Mouse (Mus musculus): Measurements from ENCODE around the gene Lars2. TPM values are rescaled to one million over a fixed set of nuclear protein-coding genes. Genes with fewer than 3 reads are reported as not detected.
"Not testable (repeated sequence)": the region's sequence is repeated elsewhere in the genome, so short reads cannot be mapped to it uniquely, and the experiment has no call there.

Gene Lars2
- polyA plus RNA-seq, 1 experiment from 2014 or later, result 1,655 TPM

DNA sequence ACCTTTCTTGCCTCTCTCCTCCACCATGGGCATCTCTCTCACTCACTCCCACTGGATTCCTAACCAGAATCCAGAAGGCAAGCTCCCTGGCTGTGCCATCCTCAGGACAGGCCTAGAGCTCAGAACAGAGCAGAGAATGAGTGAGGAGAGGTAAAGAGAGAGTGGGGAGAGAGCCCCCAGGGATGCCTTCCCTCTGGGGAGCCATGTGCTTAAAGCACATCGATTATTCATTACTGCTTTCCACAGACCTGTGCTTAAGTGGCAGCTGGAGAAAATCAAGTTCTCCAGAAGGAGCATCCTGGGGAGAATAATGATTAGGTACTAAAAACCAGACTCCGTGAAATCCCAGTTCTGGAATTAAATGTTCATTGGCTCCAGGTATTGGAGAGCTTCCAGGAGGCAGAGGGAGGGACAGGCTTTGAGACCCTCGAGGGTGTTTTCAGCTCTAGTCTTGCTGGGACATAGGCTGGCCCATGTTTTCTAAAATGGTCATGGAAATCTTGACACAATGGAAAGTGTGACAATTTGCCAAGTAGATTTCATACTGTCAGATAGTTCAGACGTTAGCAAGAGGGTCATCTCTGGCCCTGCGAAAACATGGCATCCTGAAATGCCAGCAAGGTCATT is 31.6 kb upstream of the Lars2 start:
- 52% methylated on average over 5 of the region's 5 CpGs for WGBS
- no peaks in the 10 kb centered on the region for H3K36me3 ChIP-seq (ENCODE audit: control insufficient read depth, insufficient read depth)
- no peaks in the 10 kb centered on the region for H3K27me3 ChIP-seq (replicated peaks; ENCODE audit: control insufficient read depth, insufficient read depth, low read length)
- no peak for TF ChIP-seq CTCF (IDR thresholded peaks at IDR 0.05; ENCODE audit: low read depth)
- H3K9me3 ChIP-seq (ENCODE audit: control insufficient read depth), result no peaks in the 10 kb centered on the region
- no peak overlapping the region for H3K4me3 ChIP-seq (ENCODE audit: low read depth, low read length)
- no peak overlapping the region for H3K27ac ChIP-seq (ENCODE audit: low read depth, low read length)
- no peaks in the 10 kb centered on the region for H3K4me1 ChIP-seq (replicated peaks; ENCODE audit: control insufficient read depth, insufficient read depth, low read length)
- no peak overlapping the region for H3K9ac ChIP-seq (ENCODE audit: low read depth, low read length)
- no peak overlapping the region for H3K4me2 ChIP-seq (replicated peaks; ENCODE audit: low read depth)
- no peak for ATAC-seq

DNA sequence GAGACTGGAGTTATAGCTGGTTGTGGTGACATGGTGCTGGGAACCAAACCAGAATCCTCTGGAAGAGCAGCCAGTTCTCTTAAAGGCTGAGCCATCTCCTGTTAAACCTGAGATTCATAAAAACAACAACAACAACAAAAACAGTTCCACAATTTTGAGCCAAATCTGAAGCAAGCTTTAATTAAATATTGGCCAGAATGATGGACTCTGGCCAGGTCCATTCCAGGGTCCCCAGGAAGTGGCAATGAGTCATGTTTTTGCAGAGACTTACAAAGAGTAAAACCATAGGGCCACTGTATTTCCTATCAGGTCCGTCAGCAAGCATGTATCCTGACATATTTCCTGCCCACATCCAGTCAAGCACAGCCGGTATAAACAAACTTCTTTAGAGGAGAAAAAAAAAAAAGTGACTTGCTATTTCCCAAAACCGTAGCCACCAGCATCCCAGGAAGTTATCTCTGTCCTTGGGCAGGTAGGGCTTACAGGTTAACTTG is 27.0 kb upstream of the Lars2 start:
- ATAC-seq, result no peak

DNA sequence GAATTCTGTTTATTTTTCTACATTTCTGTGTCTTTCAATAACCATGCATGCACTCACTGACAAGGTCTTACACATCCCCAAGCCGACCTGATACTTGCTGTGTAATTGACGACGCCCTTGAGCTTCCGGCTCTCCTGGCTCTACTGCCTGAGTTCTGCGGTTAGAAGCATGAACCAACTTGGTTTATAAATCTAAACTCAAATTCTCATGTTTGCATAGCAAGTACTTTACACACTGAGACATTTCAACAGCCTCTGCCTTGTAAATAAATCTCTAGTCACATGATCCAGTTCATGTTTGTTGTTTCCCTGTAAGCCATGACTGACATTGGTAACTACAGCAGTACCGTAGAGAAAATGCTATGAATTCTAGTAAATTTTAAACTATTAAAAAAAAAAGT is 25.5 kb upstream of the Lars2 start:
- no peaks in the 10 kb centered on the region for H3K27me3 ChIP-seq (replicated peaks; ENCODE audit: control insufficient read depth, insufficient read depth, low read length)
- no peak for ATAC-seq
- no peak for TF ChIP-seq CTCF (IDR thresholded peaks at IDR 0.05; ENCODE audit: low read depth)
- H3K4me1 ChIP-seq (replicated peaks; ENCODE audit: control insufficient read depth, insufficient read depth, low read length), result no peaks in the 10 kb centered on the region
- no peak overlapping the region for H3K9ac ChIP-seq (ENCODE audit: low read depth, low read length)
- no peaks in the 10 kb centered on the region for H3K9me3 ChIP-seq (ENCODE audit: control insufficient read depth)
- H3K36me3 ChIP-seq (ENCODE audit: control insufficient read depth, insufficient read depth), result no peaks in the 10 kb centered on the region
- H3K27ac ChIP-seq (ENCODE audit: low read depth, low read length), result no peak overlapping the region
- no peak overlapping the region for H3K4me3 ChIP-seq (ENCODE audit: low read depth, low read length)
- H3K4me2 ChIP-seq (replicated peaks; ENCODE audit: low read depth), result no peak overlapping the region
- WGBS, result 39% methylated on average over 6 of the region's 6 CpGs

More for the DNA sequence above, 27.0 kb upstream of the Lars2 start:
- Histone ChIP-seq H3K9ac (ENCODE audit: low read depth, low read length) (no peak overlapping the region), H3K9me3 (ENCODE audit: control insufficient read depth) (no peaks in the 10 kb centered on the region), H3K4me1 (replicated peaks; ENCODE audit: control insufficient read depth, insufficient read depth, low read length) (no peaks in the 10 kb centered on the region), H3K36me3 (ENCODE audit: control insufficient read depth, insufficient read depth) (no peaks in the 10 kb centered on the region), H3K4me3 (ENCODE audit: low read depth, low read length) (no peak overlapping the region), H3K27ac (ENCODE audit: low read depth, low read length) (no peak overlapping the region), H3K4me2 (replicated peaks; ENCODE audit: low read depth) (no peak overlapping the region), H3K27me3 (replicated peaks; ENCODE audit: control insufficient read depth, insufficient read depth, low read length) (no peaks in the 10 kb centered on the region)
- TF ChIP-seq CTCF (IDR thresholded peaks at IDR 0.05; ENCODE audit: low read depth), result no peak
- 49% methylated on average over 3 of the region's 3 CpGs for WGBS

DNA sequence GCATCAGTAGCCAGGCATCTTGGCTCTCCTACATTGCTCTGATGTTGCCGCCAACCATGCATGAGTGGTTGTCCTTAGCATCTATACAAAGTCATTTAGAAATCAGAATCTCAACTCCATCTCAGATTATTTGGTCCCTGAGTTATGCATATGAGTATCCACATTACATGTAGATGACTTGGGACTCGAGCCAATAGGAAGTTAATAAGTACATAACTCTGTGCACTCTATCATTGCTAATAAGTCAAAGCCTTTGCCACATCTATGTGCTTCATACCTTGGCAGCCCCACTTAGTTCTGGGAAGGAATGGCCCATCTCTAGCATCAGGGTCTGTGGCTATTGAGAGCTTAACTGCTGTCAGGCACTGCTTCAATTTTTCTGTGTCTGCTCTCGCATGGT is 23.7 kb upstream of the Lars2 start:
- H3K36me3 ChIP-seq (ENCODE audit: control insufficient read depth, insufficient read depth), result no peaks in the 10 kb centered on the region
- 62% methylated on average over 3 of the region's 3 CpGs for WGBS
- H3K9ac ChIP-seq (ENCODE audit: low read depth, low read length), result no peak overlapping the region
- H3K4me3 ChIP-seq (ENCODE audit: low read depth, low read length), result no peak overlapping the region
- H3K27me3 ChIP-seq (replicated peaks; ENCODE audit: control insufficient read depth, insufficient read depth, low read length), result no peaks in the 10 kb centered on the region
- H3K4me1 ChIP-seq (replicated peaks; ENCODE audit: control insufficient read depth, insufficient read depth, low read length), result no peaks in the 10 kb centered on the region
- ATAC-seq, result no peak
- TF ChIP-seq CTCF (IDR thresholded peaks at IDR 0.05; ENCODE audit: low read depth), result no peak
- no peaks in the 10 kb centered on the region for H3K9me3 ChIP-seq (ENCODE audit: control insufficient read depth)
- no peak overlapping the region for H3K27ac ChIP-seq (ENCODE audit: low read depth, low read length)
- no peak overlapping the region for H3K4me2 ChIP-seq (replicated peaks; ENCODE audit: low read depth)

DNA sequence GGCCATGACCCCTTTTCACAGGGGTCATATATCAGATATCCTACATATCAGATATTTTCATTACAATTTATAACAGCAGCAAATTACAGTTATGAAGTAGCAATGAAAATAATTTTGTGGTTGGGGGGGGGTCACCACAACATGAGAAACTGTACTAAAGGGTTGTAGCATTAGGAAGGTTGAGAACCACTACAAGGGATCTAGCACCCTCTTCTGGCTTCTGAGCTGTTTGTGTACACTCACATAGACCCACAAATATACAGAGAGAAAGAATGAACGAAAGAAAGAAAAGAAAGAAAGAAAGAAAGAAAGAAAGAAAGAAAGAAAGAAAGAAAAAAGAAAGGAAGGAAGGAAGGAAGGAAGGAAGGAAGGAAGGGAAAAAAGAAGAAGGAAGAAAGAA is 17.4 kb upstream of the Lars2 start:
- not testable (repeated sequence) for ATAC-seq; H3K4me1 ChIP-seq (replicated peaks; ENCODE audit: control insufficient read depth, insufficient read depth, low read length); H3K27ac ChIP-seq (ENCODE audit: low read depth, low read length); H3K9ac ChIP-seq (ENCODE audit: low read depth, low read length); H3K36me3 ChIP-seq (ENCODE audit: control insufficient read depth, insufficient read depth); H3K4me2 ChIP-seq (replicated peaks; ENCODE audit: low read depth); H3K4me3 ChIP-seq (ENCODE audit: low read depth, low read length); H3K9me3 ChIP-seq (ENCODE audit: control insufficient read depth); H3K27me3 ChIP-seq (replicated peaks; ENCODE audit: control insufficient read depth, insufficient read depth, low read length)
- 93% methylated on average over 1 of the region's 1 CpGs for WGBS

DNA sequence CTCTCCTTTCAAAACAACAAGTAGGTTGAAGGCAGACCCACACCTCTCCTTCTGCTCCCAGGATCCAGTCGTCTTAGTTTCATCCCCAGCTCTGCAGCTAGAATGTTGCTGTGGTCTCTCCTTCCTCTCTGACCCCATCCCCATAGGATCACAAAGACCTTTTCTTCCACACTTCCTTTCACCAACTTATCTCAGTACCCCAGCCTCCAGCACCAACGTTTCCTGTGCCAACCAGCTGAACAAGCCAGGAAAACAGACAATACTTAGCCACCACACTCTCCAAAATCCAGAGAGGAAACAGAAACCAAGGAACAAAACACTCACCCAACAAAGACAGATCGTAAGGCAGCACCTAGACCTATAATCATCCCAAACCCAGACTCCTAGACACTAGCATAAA is 6.7 kb upstream of the Lars2 start:
- Histone ChIP-seq H3K4me2 (replicated peaks; ENCODE audit: low read depth) (no peak overlapping the region), H3K27me3 (replicated peaks; ENCODE audit: control insufficient read depth, insufficient read depth, low read length) (no peaks in the 10 kb centered on the region), H3K4me3 (ENCODE audit: low read depth, low read length) (no peak overlapping the region), H3K27ac (ENCODE audit: low read depth, low read length) (no peak overlapping the region), H3K36me3 (ENCODE audit: control insufficient read depth, insufficient read depth) (no peaks in the 10 kb centered on the region), H3K9me3 (ENCODE audit: control insufficient read depth) (no peaks in the 10 kb centered on the region), H3K4me1 (replicated peaks; ENCODE audit: control insufficient read depth, insufficient read depth, low read length) (no peaks in the 10 kb centered on the region), H3K9ac (ENCODE audit: low read depth, low read length) (no peak overlapping the region)
- ATAC-seq, result no peak
- 74% methylated on average over 3 of the region's 3 CpGs for WGBS
- TF ChIP-seq CTCF (IDR thresholded peaks at IDR 0.05; ENCODE audit: low read depth), result no peak

DNA sequence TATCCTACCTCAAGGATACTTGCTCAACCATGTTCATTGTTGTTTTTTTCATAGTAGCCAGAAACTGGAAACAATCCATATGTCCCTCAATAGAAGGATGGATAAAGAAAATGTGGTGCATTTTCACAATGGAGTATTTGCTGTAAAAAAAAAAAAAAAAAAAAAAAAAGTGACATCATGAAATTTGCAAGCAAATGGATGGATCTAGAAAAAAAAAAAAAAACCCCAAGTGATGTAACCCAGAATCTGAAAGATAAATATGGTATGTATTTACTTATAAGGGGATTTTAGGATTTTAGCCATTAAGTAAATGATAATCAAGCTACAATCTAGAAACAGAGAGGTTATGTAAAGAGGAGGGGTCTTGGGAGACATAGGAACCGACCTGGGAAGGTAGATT is 1.4 kb upstream of the Lars2 start:
- H3K9ac ChIP-seq (ENCODE audit: low read depth, low read length), result no peak overlapping the region
- no peak for ATAC-seq
- WGBS, result 74% methylated on average over 1 of the region's 1 CpGs
- H3K4me2 ChIP-seq (replicated peaks; ENCODE audit: low read depth), result no peak overlapping the region
- H3K9me3 ChIP-seq (ENCODE audit: control insufficient read depth), result no peaks in the 10 kb centered on the region
- TF ChIP-seq CTCF (IDR thresholded peaks at IDR 0.05; ENCODE audit: low read depth), result no peak
- no peak overlapping the region for H3K4me3 ChIP-seq (ENCODE audit: low read depth, low read length)
- no peaks in the 10 kb centered on the region for H3K27me3 ChIP-seq (replicated peaks; ENCODE audit: control insufficient read depth, insufficient read depth, low read length)
- no peaks in the 10 kb centered on the region; the same call in 1 of the 2 replicates for H3K4me1 ChIP-seq (replicated peaks; ENCODE audit: control insufficient read depth, insufficient read depth, low read length)
- H3K36me3 ChIP-seq (ENCODE audit: control insufficient read depth, insufficient read depth), result no peaks in the 10 kb centered on the region
- no peak overlapping the region for H3K27ac ChIP-seq (ENCODE audit: low read depth, low read length)

Data from intestine, postnatal 0 days (tissue).